Mouse (Mus musculus): ENCODE data around the gene Mpg. TPM values are rescaled to one million over a fixed set of nuclear protein-coding genes. Genes with fewer than 3 reads are reported as not detected.

Gene Mpg
- polyA plus RNA-seq, 1 experiment from 2014 or later: 30.3 TPM

- Histone ChIP-seq H3K4me3 (no peak overlapping the region), H3K4me2 (replicated peaks) (no peak overlapping the region), H3K9me3 (no peaks in the 10 kb centered on the region), H3K36me3 (peaks cover 55% of the 10 kb centered on the region), H3K27ac (no peak overlapping the region), H3K9ac (no peak overlapping the region), H3K27me3 (replicated peaks) (no peaks in the 10 kb centered on the region), H3K4me1 (no peaks in the 10 kb centered on the region)
- WGBS: 89% methylated on average over 8 of the region's 8 CpGs
- ATAC-seq (ENCODE audit: low FRiP score, low read depth): no peak
Observed at GRCm38 (mm10) chr11:32250880-32251763, 24.8 kb downstream of the Mpg start.

DNA sequence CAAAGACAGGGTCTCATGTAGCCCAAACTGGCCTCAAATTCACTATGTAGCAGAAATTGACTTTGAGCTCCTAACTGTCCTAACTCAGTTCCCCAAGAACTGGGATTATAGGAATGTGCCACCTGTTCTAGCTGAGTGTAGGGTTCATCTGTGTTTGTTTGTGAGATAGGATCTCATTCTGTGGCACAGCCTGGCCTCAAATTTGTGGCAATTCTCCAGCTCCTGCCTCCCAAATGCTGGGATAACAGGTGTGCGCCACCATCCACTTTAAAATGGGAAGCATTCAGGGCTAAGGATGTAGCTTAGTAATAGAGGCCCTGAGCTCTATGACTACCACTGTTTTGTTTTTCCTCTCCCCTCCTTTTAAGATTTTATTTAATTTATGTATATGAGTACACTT, 26.8 kb downstream of the Mpg start:
- 100% methylated on average over 1 of the region's 1 CpGs for WGBS
- Histone ChIP-seq H3K9me3 (no peaks in the 10 kb centered on the region), H3K4me1 (no peaks in the 10 kb centered on the region), H3K9ac (no peak overlapping the region), H3K4me2 (replicated peaks) (no peak overlapping the region), H3K27me3 (replicated peaks) (no peaks in the 10 kb centered on the region), H3K4me3 (no peak overlapping the region), H3K36me3 (peaks cover 39% of the 10 kb centered on the region), H3K27ac (no peak overlapping the region)
- no peak for ATAC-seq (ENCODE audit: low FRiP score, low read depth)

GRCm38 (mm10) chr11:32256146-32256545, 29.8 kb downstream of the Mpg start:
- no peak for ATAC-seq (ENCODE audit: low FRiP score, low read depth)
- peaks cover 25% of the 10 kb centered on the region for H3K36me3 ChIP-seq

GRCm38 (mm10) chr11:32256566-32256965, 30.3 kb downstream of the Mpg start:
- H3K27ac ChIP-seq: no peak overlapping the region
- 89% methylated on average over 3 of the region's 3 CpGs for WGBS
- H3K9me3 ChIP-seq: no peaks in the 10 kb centered on the region
- H3K27me3 ChIP-seq (replicated peaks): no peaks in the 10 kb centered on the region
- peaks cover 25% of the 10 kb centered on the region for H3K36me3 ChIP-seq
- no peak overlapping the region for H3K4me3 ChIP-seq
- no peak for ATAC-seq (ENCODE audit: low FRiP score, low read depth)
- H3K4me1 ChIP-seq: no peaks in the 10 kb centered on the region
- no peak overlapping the region for H3K9ac ChIP-seq
- no peak overlapping the region for H3K4me2 ChIP-seq (replicated peaks)

More at GRCm38 (mm10) chr11:32256146-32256545, 29.8 kb downstream of the Mpg start:
- H3K27ac ChIP-seq: no peak overlapping the region
- H3K27me3 ChIP-seq (replicated peaks): no peaks in the 10 kb centered on the region
- no peak overlapping the region for H3K9ac ChIP-seq
- H3K4me2 ChIP-seq (replicated peaks): no peak overlapping the region
- no peak overlapping the region for H3K4me3 ChIP-seq
- no peaks in the 10 kb centered on the region for H3K9me3 ChIP-seq
- H3K4me1 ChIP-seq: no peaks in the 10 kb centered on the region
- WGBS: 97% methylated on average over 1 of the region's 1 CpGs

DNA sequence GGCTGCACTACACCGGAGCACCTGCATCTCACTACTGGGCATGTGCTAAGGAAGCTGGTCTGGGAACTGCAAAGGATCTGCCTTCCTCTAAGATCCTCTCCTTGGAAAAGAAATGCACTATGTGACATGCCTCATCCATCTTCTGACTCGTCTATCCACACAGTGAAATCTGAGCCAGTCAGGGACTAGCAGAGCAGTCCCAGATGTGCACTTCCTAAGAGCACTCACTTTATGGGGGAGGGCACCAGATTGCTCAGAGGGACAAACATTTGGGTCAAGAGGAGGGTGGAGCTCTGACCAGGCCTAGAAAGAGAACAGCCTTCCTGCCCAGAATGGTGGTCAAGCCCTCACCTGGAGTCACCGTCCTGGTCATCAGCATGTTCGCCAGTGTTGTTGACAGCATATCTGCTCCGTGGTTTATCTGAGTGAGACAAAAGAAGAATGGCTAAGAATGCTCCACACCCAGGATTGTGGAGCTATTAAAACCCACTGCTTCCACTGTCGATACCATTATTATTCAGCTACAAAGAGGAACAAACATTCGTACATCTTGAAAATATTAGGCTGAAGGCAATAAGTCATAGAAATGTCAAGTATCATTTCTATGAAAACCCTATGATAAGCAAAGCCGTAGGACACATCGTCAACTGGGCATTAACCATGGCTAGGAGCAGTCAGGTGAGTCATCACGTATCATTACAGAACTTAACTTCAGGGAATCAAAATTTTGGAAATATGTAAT, 36.5 kb downstream of the Mpg start:
- no peak overlapping the region for H3K9ac ChIP-seq

DNA sequence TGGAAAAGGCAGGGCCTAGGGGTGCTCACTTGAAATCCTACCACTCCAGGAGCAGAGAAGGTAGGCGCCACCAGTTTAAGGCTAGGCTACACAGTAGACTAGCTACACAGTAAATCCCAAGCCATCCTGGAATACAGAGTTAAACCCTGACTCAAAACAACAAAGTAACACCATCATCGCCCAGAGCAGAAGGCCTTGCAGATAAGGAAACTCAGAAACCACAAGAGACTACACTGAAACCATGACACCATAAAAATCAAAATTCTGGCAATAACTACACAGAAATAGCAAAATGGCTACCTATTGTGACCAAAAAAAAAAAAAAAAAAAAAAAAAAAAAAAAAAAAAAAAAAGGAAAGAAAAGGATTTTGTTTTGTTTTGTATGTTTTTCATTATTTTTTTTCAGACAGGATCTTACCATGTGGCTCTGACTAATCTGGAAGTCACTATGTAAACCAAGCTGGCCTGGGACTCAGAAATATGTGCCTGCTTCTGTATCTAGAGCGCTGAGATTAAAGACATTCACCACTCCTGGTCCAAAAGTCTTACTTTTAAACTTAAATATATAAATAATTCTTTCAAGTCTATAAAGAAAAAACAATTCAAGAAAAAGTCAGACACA, 38.9 kb downstream of the Mpg start:
- peaks cover 4% of the 10 kb centered on the region; the same call in 1 of the 2 replicates for H3K36me3 ChIP-seq
- H3K4me2 ChIP-seq (replicated peaks): no peak overlapping the region
- 96% methylated on average over 3 of the region's 3 CpGs for WGBS
- no peak for ATAC-seq (ENCODE audit: low FRiP score, low read depth)
- peaks cover 7% of the 10 kb centered on the region for H3K4me1 ChIP-seq
- no peak overlapping the region for H3K4me3 ChIP-seq
- H3K9me3 ChIP-seq: no peaks in the 10 kb centered on the region
- H3K9ac ChIP-seq: no peak overlapping the region
- H3K27ac ChIP-seq: no peak overlapping the region
- no peaks in the 10 kb centered on the region for H3K27me3 ChIP-seq (replicated peaks)

More for the DNA sequence above, 36.5 kb downstream of the Mpg start:
- no peak overlapping the region for H3K4me3 ChIP-seq
- 82% methylated on average over 10 of the region's 10 CpGs for WGBS
- H3K36me3 ChIP-seq: peaks cover 4% of the 10 kb centered on the region; the same call in 1 of the 2 replicates
- H3K4me1 ChIP-seq: peaks cover 4% of the 10 kb centered on the region
- H3K9me3 ChIP-seq: no peaks in the 10 kb centered on the region
- no peak for ATAC-seq (ENCODE audit: low FRiP score, low read depth)
- H3K27me3 ChIP-seq (replicated peaks): no peaks in the 10 kb centered on the region
- no peak overlapping the region for H3K4me2 ChIP-seq (replicated peaks)
- H3K27ac ChIP-seq: no peak overlapping the region

DNA sequence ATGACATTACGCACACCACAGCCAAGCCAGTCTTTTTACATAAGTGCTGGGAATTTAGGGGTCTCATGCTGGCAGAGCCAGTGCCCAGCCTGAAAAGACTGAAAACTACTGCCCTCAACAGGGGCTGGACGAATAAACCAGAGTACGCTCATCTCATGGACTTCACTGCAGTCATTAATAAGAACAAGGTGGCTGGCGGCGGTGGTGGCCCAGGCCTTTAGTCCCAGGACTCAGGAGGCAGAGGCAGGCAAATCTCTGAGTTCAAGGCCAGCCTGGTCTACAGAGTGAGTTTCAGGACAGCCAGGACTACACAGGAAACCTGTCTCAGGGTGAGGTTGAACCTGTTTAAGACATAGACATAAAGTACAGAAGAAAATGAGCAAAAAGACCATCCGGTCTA, 39.9 kb downstream of the Mpg start:
- whole genome bisulfite sequencing: 89% methylated on average over 6 of the region's 6 CpGs
- H3K27ac ChIP-seq: no peak overlapping the region
- no peaks in the 10 kb centered on the region for H3K9me3 ChIP-seq
- H3K36me3 ChIP-seq: peaks cover under 1% of the 10 kb centered on the region; the same call in 1 of the 2 replicates
- peaks cover 7% of the 10 kb centered on the region for H3K4me1 ChIP-seq
- H3K9ac ChIP-seq: no peak overlapping the region
- H3K27me3 ChIP-seq (replicated peaks): no peaks in the 10 kb centered on the region
- H3K4me3 ChIP-seq: no peak overlapping the region
- 0 out of 2 replicates have a peak overlapping the region, but pooled peaks have one; percentile 20 for H3K4me2 ChIP-seq (replicated peaks)
- no peak for ATAC-seq (ENCODE audit: low FRiP score, low read depth)

DNA sequence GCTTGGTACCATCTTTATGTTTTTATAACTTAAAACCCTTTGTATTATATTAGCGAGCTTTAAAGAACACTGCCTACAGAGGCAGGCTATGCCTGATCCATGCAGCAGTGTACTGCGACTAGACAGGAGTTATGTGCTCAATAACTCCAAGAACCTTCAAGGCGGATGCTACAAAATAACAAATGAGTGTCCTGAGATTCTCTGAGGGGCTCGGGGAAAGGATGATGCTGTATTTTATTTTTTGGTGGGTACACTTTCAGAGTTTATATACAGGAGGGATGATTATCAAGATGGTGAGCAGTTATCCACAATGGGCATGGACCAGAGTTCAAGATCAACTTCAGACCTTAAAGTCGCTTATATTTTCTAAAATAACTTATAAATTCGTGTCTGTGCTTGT, 40.5 kb downstream of the Mpg start:
- 30% methylated on average over 6 of the region's 6 CpGs for WGBS
- Histone ChIP-seq H3K27ac (peak overlapping the region; percentile 98), H3K36me3 (no peaks in the 10 kb centered on the region), H3K27me3 (replicated peaks) (no peaks in the 10 kb centered on the region), H3K4me3 (peak overlapping the region; percentile 72), H3K9me3 (no peaks in the 10 kb centered on the region), H3K9ac (peak overlapping the region; percentile 92), H3K4me1 (peaks cover 7% of the 10 kb centered on the region), H3K4me2 (replicated peaks) (peak overlapping the region; percentile 59)
- no peak; the same call in 1 of the 2 replicates for ATAC-seq (ENCODE audit: low FRiP score, low read depth)

- Histone ChIP-seq H3K36me3 (no peaks in the 10 kb centered on the region), H3K9ac (peak within 1 kb of the TSS; percentile 92), H3K4me1 (peaks cover 7% of the 10 kb centered on the region), H3K4me3 (peak within 1 kb of the TSS; percentile 72), H3K27me3 (replicated peaks) (no peaks in the 10 kb centered on the region), H3K27ac (peak within 1 kb of the TSS; percentile 98), H3K4me2 (replicated peaks) (peak within 1 kb of the TSS; percentile 59), H3K9me3 (no peaks in the 10 kb centered on the region)
- WGBS: under 1% methylated on average over 54 of the region's 54 CpGs
- ATAC-seq (ENCODE audit: low FRiP score, low read depth): peak; percentile 98
Observed at GRCm38 (mm10) chr11:32267188-32267884, 41.0 kb downstream of the Mpg start, which contains the start of gene Nprl3. Nprl3 (minus strand) TSS chr11:32267707.

GRCm38 (mm10) chr11:32267964-32268363, 41.7 kb downstream of the Mpg start:
- Histone ChIP-seq H3K4me1 (peaks cover 7% of the 10 kb centered on the region), H3K4me3 (peak overlapping the region; percentile 72), H3K9ac (peak overlapping the region; percentile 64), H3K4me2 (replicated peaks) (peak overlapping the region; percentile 59), H3K9me3 (no peaks in the 10 kb centered on the region), H3K27me3 (replicated peaks) (no peaks in the 10 kb centered on the region), H3K36me3 (no peaks in the 10 kb centered on the region), H3K27ac (no peak overlapping the region)
- ATAC-seq (ENCODE audit: low FRiP score, low read depth): peak; percentile 44
- WGBS: 25% methylated on average over 5 of the region's 5 CpGs

DNA sequence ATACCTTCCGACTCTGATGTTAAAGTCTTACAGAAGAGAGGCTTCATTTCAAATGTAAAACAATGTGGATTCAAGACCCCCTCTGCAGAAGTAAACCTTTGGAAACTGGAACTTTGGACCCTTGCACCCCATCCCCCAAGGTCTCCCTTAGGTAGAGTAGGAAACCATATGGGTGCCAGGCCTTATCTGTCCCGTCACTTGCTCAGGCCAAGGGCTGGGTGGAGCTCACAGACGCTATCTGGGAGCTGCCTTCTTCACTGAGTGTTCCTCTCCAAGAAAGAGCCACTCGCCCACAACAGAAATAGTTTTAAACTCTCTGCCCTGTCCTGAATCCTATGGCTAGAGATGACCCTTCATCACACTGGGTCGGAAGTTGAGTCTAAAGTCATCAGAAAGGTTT, 42.6 kb downstream of the Mpg start:
- peaks cover 7% of the 10 kb centered on the region for H3K4me1 ChIP-seq
- ATAC-seq (ENCODE audit: low FRiP score, low read depth): no peak
- WGBS: 85% methylated on average over 5 of the region's 5 CpGs

More for the DNA sequence above, 42.6 kb downstream of the Mpg start:
- Histone ChIP-seq H3K9ac (no peak overlapping the region), H3K36me3 (no peaks in the 10 kb centered on the region), H3K4me2 (replicated peaks) (no peak overlapping the region), H3K4me3 (no peak overlapping the region), H3K9me3 (no peaks in the 10 kb centered on the region), H3K27ac (no peak overlapping the region), H3K27me3 (replicated peaks) (no peaks in the 10 kb centered on the region)
